Mouse (Mus musculus): Measurements from ENCODE around the gene Gm8947.

The Gm8947 gene

DNA sequence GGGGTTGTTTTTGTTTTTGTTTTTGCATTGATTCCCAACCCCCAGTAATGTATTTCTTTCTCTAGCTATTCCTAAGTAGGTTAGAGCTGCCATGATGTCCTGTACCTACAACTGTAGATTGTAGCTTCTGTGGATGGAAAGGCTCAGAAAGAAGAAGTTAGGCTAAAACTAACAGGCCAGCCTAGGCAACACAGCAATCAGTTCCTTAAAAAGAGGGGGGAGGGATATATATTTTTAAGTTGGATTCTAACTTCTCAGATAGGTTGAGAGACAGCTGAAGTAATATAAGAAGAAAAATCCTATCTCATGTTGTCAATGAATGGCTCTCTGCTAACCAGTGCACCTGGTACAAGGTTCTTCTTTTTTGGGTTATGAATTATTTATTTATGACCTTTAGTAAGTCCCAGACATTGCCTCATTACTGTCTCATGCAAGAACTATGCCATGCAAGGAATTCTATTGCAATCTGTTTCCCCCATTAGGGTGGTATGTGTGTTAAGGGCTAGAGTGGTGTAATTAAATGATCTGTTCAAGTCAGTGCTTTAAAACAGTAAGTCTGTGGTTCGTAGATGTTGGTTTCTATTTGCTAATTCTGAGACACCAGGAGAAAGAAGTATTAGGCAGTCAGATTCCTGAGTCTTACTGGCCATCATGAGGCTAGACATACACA lies 36.3 kb downstream of the Gm8947 start:
- no peak for DNase-seq

DNA sequence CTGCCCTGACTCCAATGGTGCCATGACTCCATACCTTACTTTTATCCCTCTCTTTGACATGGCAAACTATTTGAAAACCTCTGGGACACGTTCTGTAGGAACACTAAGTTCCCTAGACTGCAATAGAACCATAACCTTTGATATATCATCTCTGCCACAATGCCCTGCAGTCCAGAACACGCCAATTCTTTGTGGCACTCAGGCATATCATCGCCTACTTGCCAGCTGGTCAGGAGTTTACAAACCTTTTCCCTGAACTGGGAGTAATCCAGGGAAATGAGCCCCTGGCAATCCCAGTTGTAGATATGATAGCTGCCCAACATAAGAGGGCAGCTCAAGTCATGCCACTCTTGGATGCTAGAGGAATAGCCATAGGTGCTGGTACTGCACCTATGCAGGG lies 40.2 kb downstream of the Gm8947 start:
- DNase-seq, result peak; percentile 42 to 46

DNA sequence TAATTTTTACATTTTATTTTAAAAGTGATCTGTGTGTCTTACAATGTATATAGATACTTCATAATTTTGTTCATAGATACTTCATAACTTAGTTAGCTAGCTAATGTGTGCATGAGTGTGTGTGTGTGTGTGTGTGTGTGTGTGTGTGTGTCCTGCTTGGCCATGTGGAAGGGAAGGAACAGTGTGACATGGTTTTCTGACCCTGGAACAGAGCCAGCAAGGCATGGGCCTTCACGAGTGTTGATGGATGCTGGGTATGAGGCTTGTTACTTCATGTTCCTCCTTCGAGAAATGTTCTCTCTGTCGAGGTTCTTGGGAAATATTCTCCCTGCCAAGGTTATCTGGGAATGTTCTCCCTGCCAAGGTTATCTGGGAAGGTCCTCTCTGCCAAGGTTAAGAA lies 41.6 kb downstream of the Gm8947 start:
- peak in 1 of 2 experiments; percentile 60 for DNase-seq

DNA sequence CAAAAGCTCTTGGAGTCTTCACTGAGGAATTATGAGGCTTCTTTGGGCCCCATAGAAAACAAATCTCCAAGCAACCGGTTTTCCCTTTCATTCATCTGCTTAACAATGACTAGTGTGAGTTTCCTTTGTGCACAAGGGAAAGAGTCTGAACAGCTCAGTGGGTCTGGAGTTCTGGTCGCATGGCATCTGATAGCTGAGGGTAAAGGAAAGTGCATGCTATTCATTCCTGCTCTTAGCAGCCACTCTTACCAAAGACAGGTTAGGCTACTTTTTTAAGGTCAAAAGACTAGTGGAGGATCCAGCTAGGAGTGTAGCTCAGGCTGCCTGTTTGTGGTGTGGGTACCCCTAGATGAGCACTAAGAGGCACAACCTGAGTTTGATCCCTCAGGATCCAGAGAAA lies 43.4 kb downstream of the Gm8947 start:
- DNase-seq, result no peak

DNA sequence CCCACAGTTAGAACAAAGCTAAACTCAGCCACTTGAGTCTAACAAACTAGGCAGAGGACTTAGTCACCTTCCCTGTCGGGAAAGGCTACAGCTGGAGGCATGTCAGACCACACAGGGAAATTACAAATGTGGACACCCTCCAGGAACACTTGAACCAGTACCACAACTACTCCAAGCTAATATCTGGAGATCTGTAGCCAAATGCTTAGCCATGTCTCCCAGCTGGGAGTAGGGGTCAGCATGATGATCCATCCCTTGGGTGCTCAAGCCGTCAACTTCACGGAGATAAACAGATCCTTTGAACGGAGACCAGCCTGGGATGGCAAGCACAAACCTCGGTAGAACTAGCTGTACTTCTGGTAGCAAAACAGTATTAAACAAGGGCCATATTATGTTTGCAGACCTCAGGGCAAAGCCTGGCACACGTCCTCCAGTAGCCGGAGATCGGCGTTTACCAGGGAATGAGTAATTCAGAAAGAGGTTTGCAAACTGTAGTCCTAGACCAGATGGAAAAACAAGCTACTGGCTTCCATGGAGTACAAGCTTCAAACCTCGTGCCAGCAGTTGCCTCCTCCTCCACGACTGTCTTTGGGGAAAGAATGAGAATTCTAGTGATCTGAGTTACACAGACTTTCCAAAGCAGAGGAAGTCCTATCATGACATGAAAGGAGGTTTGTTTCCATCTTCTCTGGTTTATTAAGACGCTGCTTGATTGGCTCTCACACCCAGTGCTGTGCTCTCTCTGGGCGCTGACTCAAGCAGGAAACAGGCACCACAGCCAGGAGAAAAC lies 44.2 kb downstream of the Gm8947 start:
- DNase-seq, result peak in 1 of 2 experiments; percentile 26

DNA sequence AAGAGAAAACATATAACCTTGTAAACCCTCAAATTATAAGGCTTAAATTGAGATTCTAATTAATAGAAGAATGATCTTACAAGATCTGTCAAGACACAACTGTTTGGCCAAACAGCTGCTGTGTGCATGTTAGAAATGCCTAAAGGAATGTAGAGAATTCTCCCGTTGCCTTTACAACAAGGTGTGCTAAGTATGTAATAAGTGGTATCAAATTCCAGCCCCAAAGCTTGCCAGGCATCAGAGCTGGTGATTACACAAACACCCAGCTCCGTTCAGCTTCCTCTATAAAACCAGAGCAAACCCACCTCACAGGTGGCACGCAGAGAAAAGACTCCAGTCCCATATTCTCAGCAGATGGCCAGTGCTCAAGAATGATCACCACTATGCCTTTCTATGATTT lies 45.6 kb downstream of the Gm8947 start:
- no peak for DNase-seq

DNA sequence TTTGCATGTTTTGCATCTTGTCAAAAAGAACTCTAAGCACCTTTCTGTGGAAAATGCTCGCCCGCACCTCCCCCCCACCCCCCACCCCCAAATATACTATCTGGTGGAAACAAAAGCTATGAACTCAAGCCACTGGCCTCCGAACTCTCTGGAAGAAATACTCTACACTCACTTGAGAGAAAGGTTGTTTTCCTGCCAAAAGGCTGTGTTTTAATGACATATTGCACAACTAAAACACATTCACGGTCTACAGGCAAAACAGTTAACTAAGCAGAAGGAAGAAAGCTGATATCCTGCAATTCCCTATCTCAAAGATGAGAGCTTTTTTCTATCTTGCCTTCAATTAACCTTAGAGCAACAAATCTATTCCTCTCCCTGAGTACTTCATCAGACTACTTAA lies 51.2 kb downstream of the Gm8947 start:
- no peak for DNase-seq
